Mouse (Mus musculus) liver, adult 2 months (tissue): ENCODE measurements at regions not wholly inside any gene's neighbourhood (a gene's known extent, or its start where the extent isn't known, plus 50 kb on each side); places are given as distances from the start of the nearest gene placed in this dataset.

ENCODE experiments used
- CTCF ChIP-seq: fragments of 200-500 bp; IDR thresholded peaks from 2 replicates; pipeline ENCODE4 v1.5.1; 2011; ENCODE audit warnings: low read depth, low read length, control low read depth
- POLR2A ChIP-seq: fragments of 200-500 bp; IDR thresholded peaks from 2 replicates; pipeline ENCODE4 v1.6.1; 2011; ENCODE audit warnings: low read length, control low read depth; ENCODE audit not compliant: insufficient read depth; ENCODE audit errors: extremely low read depth

DNA sequence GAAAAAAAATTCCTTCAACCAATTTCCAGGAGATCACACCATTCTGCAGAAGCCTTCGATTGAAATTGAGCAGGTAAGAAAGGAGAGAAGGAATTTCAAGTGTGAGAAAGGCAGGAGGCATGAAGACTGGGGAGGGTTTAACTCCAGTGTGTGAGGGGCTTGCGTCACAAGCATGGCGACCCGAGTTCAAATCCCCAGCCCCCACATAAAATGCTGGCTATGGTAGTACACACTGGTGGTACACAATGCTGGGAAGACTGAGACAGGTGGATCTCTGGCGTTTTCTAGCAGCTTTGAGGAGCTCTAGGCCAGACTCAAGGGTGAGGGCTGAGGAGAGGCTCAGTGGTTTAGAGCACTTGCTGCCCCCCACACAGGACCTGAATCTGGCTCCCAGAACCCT lies 214.0 kb upstream of the Castor2 start:
- TF ChIP-seq POLR2A = no peak
- TF ChIP-seq CTCF = no peak
